Mouse (Mus musculus) erythroblast, embryonic 14.5 days (primary cell): ENCODE results near the gene Atp6v0a4. TPM values are rescaled to one million over a fixed set of nuclear protein-coding genes. Genes with fewer than 3 reads are reported as not detected.

ENCODE experiments used
- H3K27me3 ChIP-seq: 2 replicates; pipeline ENCODE4 v1.6.1; 2012; ENCODE audit warnings: inconsistent platforms; ENCODE audit not compliant: control insufficient read depth
- H3K36me3 ChIP-seq: 2 replicates; pipeline ENCODE4 v1.6.1; 2012; ENCODE audit warnings: mild to moderate bottlenecking, inconsistent platforms; ENCODE audit not compliant: control insufficient read depth
- H3K4me1 ChIP-seq: 2 replicates; pipeline ENCODE4 v1.6.1; 2012; ENCODE audit warnings: inconsistent platforms; ENCODE audit not compliant: control insufficient read depth
- H3K4me3 ChIP-seq: replicated peaks from 2 replicates; pipeline ENCODE3; 2012; ENCODE audit warnings: moderate library complexity, mild to moderate bottlenecking, inconsistent platforms
- H3K9me3 ChIP-seq: 2 replicates; pipeline ENCODE4 v1.6.1; 2012; ENCODE audit warnings: low read length, inconsistent platforms, mixed read lengths; ENCODE audit not compliant: control insufficient read depth
- GATA1 ChIP-seq: IDR thresholded peaks from 2 replicates; pipeline ENCODE4 v1.6.1; 2012; ENCODE audit warnings: low read length, inconsistent platforms, mixed read lengths
- TAL1 ChIP-seq: IDR thresholded peaks from 3 replicates; pipeline ENCODE4 v1.6.1; 2012; ENCODE audit warnings: low read length, inconsistent platforms, mixed read lengths
- polyA plus RNA-seq: library from polyadenylated mRNA; stranded (reverse); fragments of >175 nt; gene quantifications from 2 replicates; pipeline ENCODE4 v1.2.3, GENCODE M21; 2012

The Atp6v0a4 gene
- polyA plus RNA-seq, 1 experiment, result not detected

DNA sequence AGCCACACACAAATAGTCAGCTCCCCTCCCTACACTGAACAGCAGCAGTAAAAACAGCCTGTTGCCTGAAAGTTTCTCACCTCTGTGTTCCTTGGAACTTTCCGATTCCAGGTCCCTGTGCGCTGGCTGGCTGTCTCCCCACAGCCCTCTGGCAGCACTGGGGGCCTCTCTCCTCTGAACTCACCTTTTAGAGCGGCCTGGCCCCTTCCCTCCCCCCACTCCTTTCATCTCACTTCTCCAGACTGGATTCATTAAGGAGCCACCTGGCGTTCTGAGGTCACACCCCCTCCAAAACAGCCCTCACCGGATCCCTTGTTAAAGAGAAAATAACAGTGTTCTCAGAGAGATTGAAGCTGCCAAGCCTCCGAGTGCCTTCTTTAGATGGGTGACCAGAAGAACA, 77.5 kb downstream of the Atp6v0a4 start, which contains the start of gene Svopl:
Gene Svopl (minus strand): TSS at position 159 of the 400 bp plus-strand sequence.
- H3K36me3 ChIP-seq, result no peaks in the 10 kb centered on the region
- no peaks in the 10 kb centered on the region for H3K9me3 ChIP-seq
- no peaks in the 10 kb centered on the region for H3K4me1 ChIP-seq
- TF ChIP-seq GATA1, result no peak
- no peak for TF ChIP-seq TAL1
- no peaks in the 10 kb centered on the region for H3K27me3 ChIP-seq
- H3K4me3 ChIP-seq, result no peak within 1 kb of the TSS

DNA sequence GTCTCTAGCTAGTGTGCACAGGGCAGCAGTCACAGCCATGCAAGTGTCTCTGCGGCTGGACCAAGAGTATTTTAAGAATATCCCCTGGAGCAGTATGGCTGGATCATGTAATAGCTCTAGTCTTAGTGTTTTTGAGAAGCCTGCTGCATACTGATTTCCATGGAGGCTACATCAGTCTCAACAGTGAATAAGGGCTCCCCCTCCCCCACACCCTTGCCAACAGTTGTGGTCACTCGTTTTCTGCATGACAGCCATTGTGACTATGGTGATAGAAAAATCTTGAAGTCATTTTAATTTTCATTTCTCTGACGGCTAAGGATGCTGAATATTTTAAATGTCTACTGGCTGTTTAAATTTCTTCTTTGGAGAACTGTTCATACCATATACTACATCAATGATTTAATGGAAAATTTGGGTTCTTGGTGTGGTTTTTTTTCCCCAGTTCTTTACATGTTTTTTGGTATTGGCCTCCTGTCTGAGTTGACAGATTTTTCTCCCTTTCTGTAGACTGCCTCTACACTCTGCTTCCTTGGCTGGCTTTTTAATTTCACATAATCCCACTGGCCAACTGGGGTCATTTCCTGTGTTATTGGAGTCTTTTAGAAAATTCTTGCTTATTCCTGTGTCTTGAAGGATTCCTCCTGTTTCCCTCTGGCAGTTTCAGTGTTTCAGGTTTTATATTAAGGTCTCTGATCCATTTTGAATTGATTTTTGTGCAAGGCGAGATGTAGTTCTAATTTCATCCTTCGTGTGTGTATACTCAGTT, 91.4 kb downstream of the Atp6v0a4 start:
- Histone ChIP-seq H3K4me1 (peaks cover 6% of the 10 kb centered on the region), H3K4me3 (no peak overlapping the region), H3K36me3 (no peaks in the 10 kb centered on the region), H3K9me3 (no peaks in the 10 kb centered on the region), H3K27me3 (no peaks in the 10 kb centered on the region)
- TF ChIP-seq GATA1 (no peak), TAL1 (no peak)

GRCm38 (mm10) chr6:38031924-38032540, 92.4 kb downstream of the Atp6v0a4 start:
- Histone ChIP-seq H3K27me3 (no peaks in the 10 kb centered on the region), H3K36me3 (no peaks in the 10 kb centered on the region), H3K4me3 (no peak overlapping the region), H3K4me1 (peaks cover 6% of the 10 kb centered on the region), H3K9me3 (no peaks in the 10 kb centered on the region)
- TF ChIP-seq TAL1, result no peak

DNA sequence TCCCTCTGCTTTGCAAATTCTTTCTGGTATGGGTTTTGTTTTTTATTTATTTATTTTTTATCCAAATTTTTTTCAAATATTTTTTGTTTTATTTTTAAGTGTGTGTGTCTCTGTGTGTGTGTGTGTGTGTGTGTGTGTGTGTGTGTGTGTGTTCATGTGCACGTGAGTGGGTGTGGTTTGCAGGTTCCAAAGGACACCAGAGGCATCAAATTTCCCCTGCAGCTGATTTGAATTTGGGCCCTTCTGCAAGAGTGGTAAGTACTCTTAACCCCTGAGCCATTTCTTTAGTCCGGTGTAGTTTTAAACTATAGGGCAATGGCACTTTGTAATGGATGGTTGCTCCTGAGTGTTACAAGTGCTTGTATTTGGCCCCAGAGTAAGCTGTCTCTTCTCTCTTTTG, 96.2 kb downstream of the Atp6v0a4 start:
- no peaks in the 10 kb centered on the region for H3K9me3 ChIP-seq
- no peak overlapping the region for H3K4me3 ChIP-seq
- H3K4me1 ChIP-seq, result no peaks in the 10 kb centered on the region
- TF ChIP-seq GATA1 (no peak), TAL1 (no peak)
- no peaks in the 10 kb centered on the region for H3K36me3 ChIP-seq
- H3K27me3 ChIP-seq, result no peaks in the 10 kb centered on the region

DNA sequence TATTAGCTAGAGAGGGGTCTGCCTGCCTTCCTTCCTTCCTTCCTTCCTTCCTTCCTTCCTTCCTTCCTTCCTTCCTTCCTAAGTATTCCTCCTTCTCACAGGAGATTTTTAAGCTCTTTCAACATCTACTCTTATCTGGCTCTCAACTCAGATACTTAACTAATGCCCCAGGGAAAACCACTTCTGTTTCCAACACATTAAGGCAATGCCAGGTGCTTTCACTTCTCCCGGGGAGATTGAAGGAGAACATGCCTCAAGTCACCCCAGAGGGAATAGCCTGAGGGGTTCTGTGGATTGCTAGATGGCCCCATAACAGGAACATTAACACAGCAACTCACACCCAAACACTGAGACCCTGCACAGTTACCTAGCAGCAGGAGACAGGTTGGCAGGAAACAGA, 96.6 kb downstream of the Atp6v0a4 start:
- Histone ChIP-seq H3K9me3 (no peaks in the 10 kb centered on the region), H3K4me1 (no peaks in the 10 kb centered on the region), H3K27me3 (no peaks in the 10 kb centered on the region), H3K4me3 (no peak overlapping the region), H3K36me3 (no peaks in the 10 kb centered on the region)
- no peak for TF ChIP-seq GATA1
- no peak for TF ChIP-seq TAL1

GRCm38 (mm10) chr6:38023284-38023683, 101.1 kb downstream of the Atp6v0a4 start:
- TF ChIP-seq TAL1 (no peak), GATA1 (no peak)
- Histone ChIP-seq H3K4me1 (no peaks in the 10 kb centered on the region), H3K36me3 (no peaks in the 10 kb centered on the region), H3K9me3 (no peaks in the 10 kb centered on the region), H3K4me3 (no peak overlapping the region), H3K27me3 (no peaks in the 10 kb centered on the region)

DNA sequence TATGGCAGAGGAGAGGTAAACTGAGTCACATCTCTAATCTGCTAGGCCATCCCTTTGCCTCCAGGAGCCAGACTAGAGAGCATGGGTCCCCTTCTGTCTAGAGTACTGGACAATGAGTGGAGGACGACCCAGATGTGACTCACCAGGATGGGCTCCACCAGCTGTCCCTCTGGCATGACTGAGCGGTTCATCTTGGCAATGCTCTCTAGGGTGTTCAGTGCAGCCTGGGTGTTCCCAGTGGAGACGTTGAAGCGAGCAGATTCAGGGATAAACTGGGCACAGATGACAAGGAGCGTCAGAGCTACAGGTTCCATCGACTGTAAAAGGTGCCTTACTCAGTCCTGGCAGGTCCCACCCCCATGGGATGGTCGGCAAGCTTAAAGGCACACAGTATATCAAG, 103.0 kb downstream of the Atp6v0a4 start:
- no peaks in the 10 kb centered on the region for H3K36me3 ChIP-seq
- no peaks in the 10 kb centered on the region for H3K27me3 ChIP-seq
- H3K4me3 ChIP-seq, result no peak overlapping the region
- TF ChIP-seq GATA1 (no peak), TAL1 (no peak)
- no peaks in the 10 kb centered on the region for H3K4me1 ChIP-seq
- H3K9me3 ChIP-seq, result no peaks in the 10 kb centered on the region

DNA sequence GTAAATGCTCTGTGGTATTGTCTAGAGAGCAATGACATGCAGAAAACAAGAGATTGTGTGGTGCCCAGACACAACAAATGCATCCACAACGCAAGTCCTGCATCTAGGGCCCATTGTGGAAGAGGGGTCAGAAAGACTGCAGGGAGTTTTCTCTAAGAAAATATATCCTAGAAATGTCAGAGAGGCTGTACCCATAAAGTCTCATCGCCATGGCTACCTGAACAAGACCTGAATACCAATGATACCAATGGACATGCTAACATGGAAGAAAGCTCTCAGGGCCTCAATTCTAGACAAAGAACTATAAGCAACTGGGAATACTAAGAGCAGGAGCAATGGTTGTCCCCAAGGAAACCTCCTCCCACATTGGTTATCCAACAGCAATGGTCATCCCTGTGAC, 111.6 kb downstream of the Atp6v0a4 start:
- TF ChIP-seq TAL1 (no peak), GATA1 (no peak)
- H3K4me1 ChIP-seq, result no peaks in the 10 kb centered on the region
- H3K27me3 ChIP-seq, result no peaks in the 10 kb centered on the region
- H3K9me3 ChIP-seq, result no peaks in the 10 kb centered on the region
- no peak overlapping the region for H3K4me3 ChIP-seq
- no peaks in the 10 kb centered on the region for H3K36me3 ChIP-seq

DNA sequence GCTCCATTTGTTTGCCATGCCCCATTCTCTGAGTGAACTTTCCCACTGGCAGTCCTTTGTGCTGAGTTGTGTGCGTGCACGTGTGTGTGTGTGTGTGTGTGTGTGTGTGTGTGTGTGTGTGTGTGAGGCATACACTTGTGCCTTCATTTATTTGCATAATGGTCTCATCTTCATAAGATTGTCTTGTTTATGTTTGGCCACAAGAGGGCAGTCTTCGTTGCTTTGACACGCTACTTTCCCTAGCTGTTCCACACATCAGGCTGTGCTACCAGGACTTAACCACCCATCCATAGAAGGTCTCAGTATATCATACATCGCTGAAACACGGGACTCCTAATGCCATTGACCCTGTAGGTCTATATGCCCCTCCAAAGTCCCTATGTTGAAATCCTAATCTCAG, 116.9 kb downstream of the Atp6v0a4 start:
- H3K4me1 ChIP-seq, result no peaks in the 10 kb centered on the region
- no peaks in the 10 kb centered on the region for H3K27me3 ChIP-seq
- TF ChIP-seq GATA1, result no peak
- TF ChIP-seq TAL1, result no peak
- no peak overlapping the region for H3K4me3 ChIP-seq
- H3K9me3 ChIP-seq, result no peaks in the 10 kb centered on the region
- no peaks in the 10 kb centered on the region for H3K36me3 ChIP-seq

Other genes starting within 250 kb of the Atp6v0a4 start
- gene Svopl, start 77.6 kb downstream of the Atp6v0a4 start, polyA plus RNA-seq, result not detected in 2 replicates
- not detected in 2 replicates for gene Tmem213, start 15.3 kb downstream of the Atp6v0a4 start, polyA plus RNA-seq
- under 0.01 TPM in 2 replicates for gene D630045J12Rik, start 129.4 kb upstream of the Atp6v0a4 start, polyA plus RNA-seq
- 0.07 and 0.11 TPM in 2 replicates for gene Zc3hav1l, start 174.7 kb upstream of the Atp6v0a4 start, polyA plus RNA-seq
- gene Zc3hav1, start 230.0 kb upstream of the Atp6v0a4 start, polyA plus RNA-seq, result 2.4 and 3.3 TPM in 2 replicates